Mouse (Mus musculus) embryonic facial prominence, embryonic 14.5 days (tissue): ENCODE results near the gene Btd. TPM values are rescaled to one million over a fixed set of nuclear protein-coding genes. Genes with fewer than 3 reads are reported as not detected.

Experiments used
- ATAC-seq: fragments of 200-750 bp; cut with Nextera tagmentation; 2 replicates; pipeline ENCODE4 v1.8.0; 2017; ENCODE audit warnings: low read depth, moderate number of reproducible peaks, moderate TSS enrichment
- DNase-seq: peaks from one replicate; pipeline ENCODE4 v3.0.0-alpha.2; 2015; ENCODE audit warnings: low spot score
- H3K27ac ChIP-seq: fragments of 300-500 bp; sonication (generic); replicated peaks from 2 replicates; pipeline ENCODE4 v1.5.1; 2014; ENCODE audit warnings: low read depth, mild to moderate bottlenecking, low read length, moderate library complexity
- H3K27me3 ChIP-seq: fragments of 300-500 bp; sonication (generic); replicated peaks from 2 replicates; pipeline ENCODE4 v1.6.1; 2014; ENCODE audit warnings: low read length; ENCODE audit not compliant: control insufficient read depth, insufficient read depth
- H3K36me3 ChIP-seq: fragments of 300-500 bp; sonication (generic); 2 replicates; pipeline ENCODE4 v1.6.1; 2014; ENCODE audit warnings: low read length, mixed read lengths; ENCODE audit not compliant: control insufficient read depth, insufficient read depth
- H3K4me1 ChIP-seq: fragments of 300-500 bp; sonication (generic); 2 replicates; pipeline ENCODE4 v1.6.1; 2014; ENCODE audit warnings: antibody characterized with exemption, low read length; ENCODE audit not compliant: control insufficient read depth, insufficient read depth
- H3K4me2 ChIP-seq: fragments of 300-500 bp; sonication (generic); 2 replicates; pipeline ENCODE4 v1.6.1; 2014; ENCODE audit warnings: low read depth, mild to moderate bottlenecking, low read length, moderate library complexity, mixed read lengths
- H3K4me3 ChIP-seq: fragments of 300-500 bp; sonication (generic); 2 replicates; pipeline ENCODE4 v1.5.1; 2014; ENCODE audit warnings: low read depth, mild to moderate bottlenecking, low read length
- H3K9ac ChIP-seq: fragments of 300-500 bp; sonication (generic); 2 replicates; pipeline ENCODE4 v1.6.1; 2014; ENCODE audit warnings: low read depth, mild to moderate bottlenecking, low read length, moderate library complexity, mixed read lengths
- H3K9me3 ChIP-seq: fragments of 300-500 bp; sonication (generic); 2 replicates; pipeline ENCODE4 v1.6.1; 2016; ENCODE audit warnings: low read length; ENCODE audit not compliant: control insufficient read depth
- WGBS: fragments of 180-500 bp; shearing (Covaris S2); extraction: QIAGEN DNeasy Blood & Tissue Kit; methylation state at CpG from one replicate; pipeline ENCODE4 v1.1.7; 2014; 5-methylcytosine and 5-hydroxymethylcytosine counted together
- polyA plus RNA-seq: library from polyadenylated mRNA; unstranded; fragments of >200 nt; fragmentation: Nextera tagmentation; extraction: Ambion mirVana; gene quantifications from 2 replicates; pipeline ENCODE4 v1.2.1, GENCODE M21; 2014

Btd gene
- polyA plus RNA-seq, 1 experiment from 2014 or later, result 30.3 TPM

DNA sequence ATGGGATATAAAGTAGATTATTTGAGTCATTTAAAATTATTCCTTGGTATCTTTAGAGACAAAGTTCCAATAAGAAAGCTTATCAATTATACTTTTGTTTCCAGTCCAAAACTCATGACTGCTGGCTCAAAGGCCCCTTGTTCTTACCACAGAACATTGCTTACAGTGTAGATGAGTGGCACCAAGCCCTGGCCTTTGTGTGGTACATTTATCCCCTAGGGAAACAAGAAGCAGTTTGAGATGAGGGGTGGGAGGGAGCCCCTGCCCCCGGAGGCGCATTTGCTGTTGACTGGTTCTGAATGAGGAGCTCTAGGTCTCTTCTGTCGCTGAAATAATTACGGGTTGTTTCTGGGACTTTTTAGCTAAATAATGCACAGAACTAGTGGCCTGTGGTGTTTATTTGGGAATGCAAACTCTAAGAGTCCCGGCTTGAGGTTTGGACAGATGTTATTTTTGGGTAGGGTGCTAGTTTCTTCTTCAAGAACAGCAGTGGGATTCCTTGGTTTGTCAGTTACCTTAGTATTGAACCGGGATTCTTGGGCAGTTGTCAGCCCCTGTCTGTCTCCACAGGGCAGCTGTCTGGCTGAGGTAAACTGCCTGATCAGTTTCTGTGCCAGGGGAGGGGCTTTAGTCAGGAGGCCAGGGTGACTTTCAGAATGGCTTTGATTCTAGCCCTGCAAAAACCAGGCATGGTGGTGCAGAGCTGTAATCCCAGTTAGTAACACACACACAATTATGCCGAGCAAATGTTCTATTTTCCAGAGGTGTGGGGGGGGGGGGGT lies 19.7 kb downstream of the Btd start:
- WGBS, result 33% methylated on average over 7 of the region's 7 CpGs

DNA sequence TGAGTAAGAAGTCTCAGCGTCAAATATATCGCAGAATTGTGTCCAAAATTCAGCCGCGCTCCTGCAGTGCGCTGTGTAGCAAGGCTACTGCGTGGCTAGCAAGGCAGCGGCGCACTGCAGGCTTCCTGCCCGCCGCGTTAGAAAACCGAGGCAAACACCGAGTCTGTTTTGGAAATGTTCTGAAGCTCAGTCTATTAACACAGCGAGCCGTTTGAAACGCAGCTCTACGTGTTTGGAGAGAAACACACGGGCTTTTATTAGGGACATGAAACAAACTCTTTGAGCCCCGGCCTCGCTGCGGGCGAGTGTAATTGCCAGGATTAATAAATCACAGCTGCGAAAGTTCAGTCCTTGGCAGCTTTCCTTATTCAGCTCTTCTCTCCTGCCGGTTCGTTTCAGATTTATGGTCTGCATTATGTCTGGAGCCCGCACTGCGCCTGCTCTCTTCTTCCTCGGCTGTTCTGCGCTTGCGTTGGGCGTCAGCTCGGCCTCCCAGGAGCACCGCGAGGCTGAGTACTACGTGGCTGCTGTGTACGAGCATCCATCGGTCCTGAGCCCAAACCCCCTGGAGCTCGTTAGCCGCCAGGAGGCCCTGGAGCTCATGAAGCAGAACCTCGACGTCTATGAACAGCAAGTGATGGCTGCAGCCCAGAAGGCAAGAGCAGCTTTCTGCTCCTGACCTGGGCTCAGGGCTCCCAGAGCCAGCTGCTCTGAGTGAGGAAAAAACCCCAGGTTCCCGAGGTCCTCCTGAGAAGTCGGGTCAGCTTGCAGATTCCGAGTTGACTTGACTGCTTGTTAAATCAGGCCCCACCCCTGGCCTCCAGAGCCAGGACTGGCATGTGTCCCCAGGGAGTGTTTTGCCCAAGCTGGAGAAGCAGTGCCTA lies 21.1 kb downstream of the Btd start:
- Histone ChIP-seq H3K27me3 (no peaks in the 10 kb centered on the region), H3K36me3 (peaks cover 6% of the 10 kb centered on the region), H3K4me2 (peak overlapping the region; percentile 61), H3K4me1 (peaks cover 71% of the 10 kb centered on the region), H3K9ac (peak overlapping the region; percentile 67), H3K9me3 (no peaks in the 10 kb centered on the region; the same call in 1 of the 2 replicates), H3K27ac (peak overlapping the region; percentile 99), H3K4me3 (peak overlapping the region; percentile 36)
- ATAC-seq (peak; percentile 93), DNase-seq (peak; percentile 97)
- 3% methylated on average over 44 of the region's 44 CpGs for WGBS

More for the DNA sequence above, 19.7 kb downstream of the Btd start:
- ATAC-seq, result no peak
- H3K9ac ChIP-seq, result no peak overlapping the region
- peak overlapping the region; percentile 99 for H3K27ac ChIP-seq
- H3K4me1 ChIP-seq, result peaks cover 72% of the 10 kb centered on the region
- H3K27me3 ChIP-seq, result no peaks in the 10 kb centered on the region
- H3K9me3 ChIP-seq, result no peaks in the 10 kb centered on the region
- no peaks in the 10 kb centered on the region for H3K36me3 ChIP-seq
- no peak overlapping the region for H3K4me2 ChIP-seq
- no peak overlapping the region for H3K4me3 ChIP-seq
- peak; percentile 62 for DNase-seq

DNA sequence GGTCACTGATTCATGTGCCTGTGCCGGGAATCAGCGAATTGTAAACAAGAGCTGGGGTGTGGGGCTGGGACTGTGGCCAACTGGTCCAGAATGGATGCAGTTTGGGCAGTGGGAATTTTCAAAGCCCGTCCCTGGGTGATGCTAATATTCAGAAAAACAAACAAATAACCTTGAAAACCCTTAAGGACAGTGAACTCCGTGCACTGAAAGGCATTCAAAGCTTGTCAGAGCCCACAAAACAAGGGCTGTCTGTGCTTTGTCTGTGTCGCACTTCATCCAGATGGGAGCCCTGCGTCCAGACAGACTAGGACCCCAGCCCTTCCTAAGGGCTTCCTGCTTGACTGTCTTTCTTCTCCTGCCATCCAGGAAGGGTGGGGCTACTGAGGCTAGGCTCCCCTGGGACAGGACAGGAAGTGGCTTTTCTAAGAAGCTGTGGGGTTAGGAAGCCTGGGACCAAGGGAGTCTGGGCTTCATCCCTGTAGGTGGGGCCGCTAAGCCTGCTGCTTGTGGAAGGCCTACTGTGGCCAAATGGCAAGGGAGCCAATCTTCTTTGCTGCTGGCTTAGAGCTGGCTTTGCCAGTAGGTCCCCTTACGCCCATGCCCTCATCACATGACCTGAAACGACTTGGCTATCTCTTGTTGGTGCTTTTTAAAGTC lies 21.9 kb downstream of the Btd start:
- DNase-seq (peak; percentile 82), ATAC-seq (no peak; the same call in 1 of the 2 replicates)
- peaks cover 63% of the 10 kb centered on the region for H3K4me1 ChIP-seq
- H3K9me3 ChIP-seq, result no peaks in the 10 kb centered on the region; the same call in 1 of the 2 replicates
- 15% methylated on average over 9 of the region's 9 CpGs for WGBS
- no peaks in the 10 kb centered on the region for H3K27me3 ChIP-seq
- peak overlapping the region; percentile 99 for H3K27ac ChIP-seq
- H3K4me2 ChIP-seq, result peak overlapping the region; percentile 61
- H3K36me3 ChIP-seq, result peaks cover 14% of the 10 kb centered on the region
- H3K4me3 ChIP-seq, result peak overlapping the region; percentile 36
- peak overlapping the region; percentile 67 for H3K9ac ChIP-seq

DNA sequence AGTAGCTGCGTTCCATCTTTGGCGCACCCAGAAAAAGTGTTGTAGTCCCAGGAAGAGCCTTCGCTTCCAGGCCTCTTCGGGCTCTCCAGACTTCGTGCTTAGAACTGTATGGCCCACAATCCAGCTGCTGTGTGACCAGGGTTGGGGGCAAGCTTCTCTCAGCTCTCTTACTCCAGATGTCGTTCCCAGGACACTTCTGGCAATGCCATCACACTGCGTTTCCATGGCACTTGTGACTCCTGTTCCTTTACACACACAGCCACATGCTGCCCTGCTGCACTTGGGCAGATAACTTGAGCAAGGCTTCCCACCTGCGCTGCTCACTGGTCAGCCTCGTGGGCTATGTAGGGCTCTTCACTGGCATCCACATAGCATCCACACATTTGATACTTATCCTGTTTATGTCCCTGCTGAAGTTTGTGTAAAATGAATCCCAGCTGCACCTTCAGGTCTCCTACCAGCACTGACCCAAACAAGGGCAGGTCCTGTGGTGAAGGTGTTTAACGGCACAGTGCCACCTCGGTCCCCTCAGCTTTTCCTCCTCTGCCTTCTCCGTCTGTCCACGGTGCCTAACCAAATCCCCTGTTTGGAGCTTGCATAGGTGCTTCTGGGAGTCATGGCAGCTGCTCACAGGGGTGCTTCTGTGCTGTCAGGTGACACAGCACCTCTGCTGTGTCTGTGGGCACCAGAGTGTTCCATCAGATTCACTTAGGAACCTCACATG lies 22.7 kb downstream of the Btd start:
- no peak for DNase-seq
- WGBS, result 79% methylated on average over 13 of the region's 13 CpGs
- Histone ChIP-seq H3K27me3 (no peaks in the 10 kb centered on the region), H3K4me3 (no peak overlapping the region), H3K9ac (no peak overlapping the region), H3K27ac (peak overlapping the region; percentile 99), H3K4me2 (no peak overlapping the region), H3K4me1 (peaks cover 60% of the 10 kb centered on the region), H3K36me3 (peaks cover 16% of the 10 kb centered on the region), H3K9me3 (no peaks in the 10 kb centered on the region; the same call in 1 of the 2 replicates)
- no peak for ATAC-seq

DNA sequence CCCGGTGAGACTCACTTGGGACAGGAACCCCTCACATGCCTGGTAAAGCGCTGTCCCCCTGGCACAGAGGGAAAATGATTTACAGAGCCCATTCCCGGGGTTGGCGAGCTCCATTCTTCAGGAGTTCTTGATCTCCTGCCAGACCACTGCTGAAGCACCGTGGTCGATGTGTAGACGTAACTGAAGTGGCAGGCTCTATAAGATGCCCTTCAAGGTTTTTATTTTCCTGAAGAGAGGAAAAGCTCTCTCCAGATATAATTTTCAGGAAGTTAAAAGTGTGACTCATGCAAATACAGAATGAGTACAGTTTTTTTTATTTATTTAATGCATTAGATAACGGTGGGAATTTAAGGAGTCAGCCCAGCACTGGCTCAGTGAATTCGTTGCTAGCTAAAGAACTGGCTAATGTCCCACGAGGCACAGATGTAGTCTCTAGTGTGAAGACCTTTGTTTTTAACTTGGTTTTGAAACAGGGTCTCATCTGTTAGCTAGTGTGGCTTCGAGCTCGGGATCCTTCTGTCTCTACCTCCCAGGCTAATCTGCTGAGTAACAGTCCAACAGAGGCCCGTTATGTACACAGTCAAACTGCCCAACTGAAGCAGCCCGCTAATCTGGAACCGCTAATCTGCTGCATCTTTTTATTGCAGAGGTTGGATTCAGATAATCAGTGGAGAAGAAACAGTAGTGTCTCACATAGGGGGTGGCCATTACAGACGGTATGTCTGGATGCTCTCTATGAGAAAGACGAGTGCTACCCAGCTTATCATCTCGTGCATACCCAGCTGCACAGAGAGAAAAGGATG lies 23.5 kb downstream of the Btd start:
- peak; percentile 66 for DNase-seq
- Histone ChIP-seq H3K9me3 (no peaks in the 10 kb centered on the region; the same call in 1 of the 2 replicates), H3K4me1 (peaks cover 58% of the 10 kb centered on the region), H3K4me3 (no peak overlapping the region), H3K36me3 (peaks cover 16% of the 10 kb centered on the region), H3K9ac (no peak overlapping the region), H3K27me3 (no peaks in the 10 kb centered on the region), H3K4me2 (no peak overlapping the region), H3K27ac (peak overlapping the region; percentile 99)
- no peak for ATAC-seq
- 55% methylated on average over 18 of the region's 18 CpGs for WGBS

DNA sequence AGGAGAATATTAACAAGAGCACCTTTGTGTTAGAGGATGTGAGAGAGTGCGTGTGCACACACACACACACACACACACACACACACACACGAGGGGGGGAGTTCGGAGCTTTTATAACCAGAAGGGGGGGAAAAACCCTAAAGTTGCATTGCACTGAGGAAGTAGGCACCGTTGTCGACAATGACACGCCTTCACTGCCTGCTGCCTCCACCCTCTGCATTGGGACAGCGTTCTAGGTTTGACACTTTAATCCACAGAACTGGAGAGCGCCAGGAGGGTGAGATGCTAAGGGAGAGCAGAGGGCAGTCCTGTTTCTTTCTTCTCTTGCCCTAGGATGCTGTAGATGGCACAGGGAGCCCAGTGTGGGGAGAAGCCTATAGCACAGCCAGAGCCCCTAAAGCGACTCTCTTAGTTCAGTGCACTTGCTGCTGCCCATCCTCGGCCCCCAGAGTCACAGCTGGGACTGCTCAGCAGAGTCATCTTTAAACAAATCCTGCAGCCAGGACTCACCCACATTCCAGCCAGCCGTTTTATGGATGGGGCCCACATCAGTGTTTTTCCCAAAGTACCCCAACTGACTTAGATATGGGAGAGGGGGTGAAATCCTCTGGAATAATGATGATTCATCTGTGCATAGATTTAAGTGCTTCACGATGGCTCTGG lies 24.2 kb downstream of the Btd start:
- H3K4me3 ChIP-seq, result no peak overlapping the region
- ATAC-seq (no peak), DNase-seq (no peak)
- H3K9me3 ChIP-seq, result no peaks in the 10 kb centered on the region; the same call in 1 of the 2 replicates
- H3K27me3 ChIP-seq, result no peaks in the 10 kb centered on the region
- WGBS, result 59% methylated on average over 12 of the region's 12 CpGs
- H3K27ac ChIP-seq, result peak overlapping the region; percentile 99
- peaks cover 57% of the 10 kb centered on the region for H3K4me1 ChIP-seq
- H3K36me3 ChIP-seq, result peaks cover 16% of the 10 kb centered on the region
- no peak overlapping the region for H3K9ac ChIP-seq
- H3K4me2 ChIP-seq, result no peak overlapping the region

DNA sequence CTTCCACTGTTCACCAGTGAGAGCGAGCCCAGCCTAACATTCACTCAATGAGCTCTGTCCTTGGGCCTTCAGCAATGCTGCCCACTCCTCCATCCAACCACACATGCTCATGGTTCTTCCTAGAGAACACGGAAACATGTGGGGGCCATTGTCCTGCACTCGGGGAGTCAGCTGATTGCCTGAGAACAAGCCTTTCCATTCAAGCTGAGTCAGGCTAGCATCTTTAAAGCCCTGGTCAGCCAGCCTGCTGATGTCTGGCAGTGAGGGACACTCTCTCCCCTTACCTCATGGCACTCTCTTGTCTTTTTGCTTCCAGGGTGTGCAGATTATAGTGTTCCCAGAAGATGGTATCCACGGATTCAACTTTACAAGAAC lies 24.7 kb downstream of the Btd start:
- H3K27ac ChIP-seq, result 0 out of 2 replicates have a peak overlapping the region, but pooled peaks have one; percentile 99
- no peak overlapping the region for H3K4me3 ChIP-seq
- no peak overlapping the region for H3K4me2 ChIP-seq
- H3K9ac ChIP-seq, result no peak overlapping the region
- peaks cover 16% of the 10 kb centered on the region for H3K36me3 ChIP-seq
- peaks cover 52% of the 10 kb centered on the region for H3K4me1 ChIP-seq
- H3K27me3 ChIP-seq, result no peaks in the 10 kb centered on the region
- ATAC-seq (no peak), DNase-seq (no peak)
- H3K9me3 ChIP-seq, result no peaks in the 10 kb centered on the region; the same call in 1 of the 2 replicates
- 78% methylated on average over 4 of the region's 4 CpGs for WGBS
